Mouse (Mus musculus) heart, embryonic 15.5 days (tissue): ENCODE measurements around the gene Vegfb. TPM values are rescaled to one million over a fixed set of nuclear protein-coding genes. Genes with fewer than 3 reads are reported as not detected.
A peak's percentile ranks its signal among the peaks of the same experiment; 100 is the strongest.

Experiments
- ATAC-seq: fragments of 200-750 bp; cut with Nextera tagmentation; replicated peaks from 2 replicates; pipeline ENCODE4 v1.8.0; 2017; ENCODE audit warnings: low read depth, moderate TSS enrichment; ENCODE audit not compliant: insufficient number of reproducible peaks, insufficient read depth, low FRiP score
- H3K27ac ChIP-seq: fragments of 300-500 bp; sonication (generic); 2 replicates; pipeline ENCODE4 v1.5.1; 2015; ENCODE audit warnings: mild to moderate bottlenecking, inconsistent platforms
- H3K27me3 ChIP-seq: fragments of 300-500 bp; sonication (generic); 2 replicates; pipeline ENCODE4 v1.6.1; 2015; ENCODE audit warnings: inconsistent platforms
- H3K36me3 ChIP-seq: fragments of 300-500 bp; sonication (generic); 2 replicates; pipeline ENCODE4 v1.6.1; 2015; ENCODE audit warnings: mild to moderate bottlenecking, inconsistent platforms
- H3K4me1 ChIP-seq: fragments of 300-500 bp; sonication (generic); replicated peaks from 2 replicates; pipeline ENCODE4 v1.6.1; 2015; ENCODE audit warnings: inconsistent platforms
- H3K4me2 ChIP-seq: fragments of 300-500 bp; sonication (generic); 2 replicates; pipeline ENCODE4 v1.6.1; 2015; ENCODE audit warnings: inconsistent platforms, mild to moderate bottlenecking, moderate library complexity
- H3K4me3 ChIP-seq: fragments of 300-500 bp; sonication (generic); 2 replicates; pipeline ENCODE4 v1.5.1; 2015; ENCODE audit warnings: mild to moderate bottlenecking, inconsistent platforms
- H3K9ac ChIP-seq: fragments of 300-500 bp; sonication (generic); 2 replicates; pipeline ENCODE4 v1.6.1; 2015; ENCODE audit warnings: mild to moderate bottlenecking, inconsistent platforms
- H3K9me3 ChIP-seq: fragments of 300-500 bp; sonication (generic); replicated peaks from 2 replicates; pipeline ENCODE4 v1.6.1; 2016; ENCODE audit warnings: inconsistent platforms
- WGBS: fragments of 180-500 bp; shearing (Covaris S2); methylation state at CpG from one replicate; pipeline ENCODE4 v1.1.7; 2015; ENCODE audit warnings: mixed read lengths; 5-methylcytosine and 5-hydroxymethylcytosine counted together
- polyA plus RNA-seq: library from polyadenylated mRNA; unstranded; fragments of >200 nt; fragmentation: Nextera tagmentation; extraction: Ambion mirVana; gene quantifications from 2 replicates; pipeline ENCODE4 v1.2.1, GENCODE M21; 2015

The Vegfb gene
- polyA plus RNA-seq, 1 experiment from 2014 or later, result 149 TPM

- ATAC-seq, result no peak
- H3K4me3 ChIP-seq, result peak overlapping the region; percentile 79; the same call in 1 of the 2 replicates
- H3K9ac ChIP-seq, result peak overlapping the region; percentile 79; the same call in 1 of the 2 replicates
Observed at GRCm38 (mm10) chr19:6977759-6978638, 9.5 kb downstream of the Vegfb start.

GRCm38 (mm10) chr19:6975537-6976521, 11.6 kb downstream of the Vegfb start, which contains the start of gene Plcb3:
Gene Plcb3 (minus strand): TSS chr19:6976470.
- peaks cover 54% of the 10 kb centered on the region for H3K4me1 ChIP-seq
- H3K9ac ChIP-seq, result peak within 1 kb of the TSS; percentile 82
- WGBS, result under 1% methylated on average over 16 of the region's 16 CpGs
- H3K27ac ChIP-seq, result peak within 1 kb of the TSS; percentile 93
- peaks cover 21% of the 10 kb centered on the region for H3K36me3 ChIP-seq
- H3K4me3 ChIP-seq, result peak within 1 kb of the TSS; percentile 77
- no peak for ATAC-seq
- peak within 1 kb of the TSS; percentile 90 for H3K4me2 ChIP-seq
- no peaks in the 10 kb centered on the region for H3K27me3 ChIP-seq
- no peaks in the 10 kb centered on the region for H3K9me3 ChIP-seq

More at GRCm38 (mm10) chr19:6977759-6978638, 9.5 kb downstream of the Vegfb start:
- Histone ChIP-seq H3K9me3 (no peaks in the 10 kb centered on the region), H3K36me3 (peaks cover 31% of the 10 kb centered on the region), H3K4me2 (peak overlapping the region; percentile 89; the same call in 1 of the 2 replicates), H3K27ac (peak overlapping the region; percentile 97), H3K27me3 (no peaks in the 10 kb centered on the region), H3K4me1 (peaks cover 50% of the 10 kb centered on the region)
- WGBS, result 71% methylated on average over 13 of the region's 13 CpGs

GRCm38 (mm10) chr19:6974211-6975205, 12.9 kb downstream of the Vegfb start, which contains the start of gene Ppp1r14b:
Gene Ppp1r14b (plus strand): TSS chr19:6974968.
- WGBS, result under 1% methylated on average over 84 of the region's 84 CpGs

GRCm38 (mm10) chr19:6973581-6974190, 13.8 kb downstream of the Vegfb start:
- no peaks in the 10 kb centered on the region for H3K9me3 ChIP-seq
- H3K27ac ChIP-seq, result peak overlapping the region; percentile 93
- H3K4me2 ChIP-seq, result peak overlapping the region; percentile 90
- no peaks in the 10 kb centered on the region for H3K27me3 ChIP-seq
- H3K4me1 ChIP-seq, result peaks cover 61% of the 10 kb centered on the region
- peak overlapping the region; percentile 77 for H3K4me3 ChIP-seq
- WGBS, result 33% methylated on average over 12 of the region's 12 CpGs
- ATAC-seq, result no peak
- H3K9ac ChIP-seq, result peak overlapping the region; percentile 82
- peaks cover 20% of the 10 kb centered on the region for H3K36me3 ChIP-seq

More at GRCm38 (mm10) chr19:6974211-6975205, 12.9 kb downstream of the Vegfb start, which contains the start of gene Ppp1r14b:
- H3K4me2 ChIP-seq, result peak within 1 kb of the TSS; percentile 90
- H3K9me3 ChIP-seq, result no peaks in the 10 kb centered on the region
- peaks cover 21% of the 10 kb centered on the region for H3K36me3 ChIP-seq
- peak within 1 kb of the TSS; percentile 77 for H3K4me3 ChIP-seq
- H3K4me1 ChIP-seq, result peaks cover 64% of the 10 kb centered on the region
- ATAC-seq, result peak; percentile 57
- peak within 1 kb of the TSS; percentile 93 for H3K27ac ChIP-seq
- no peaks in the 10 kb centered on the region for H3K27me3 ChIP-seq
- H3K9ac ChIP-seq, result peak within 1 kb of the TSS; percentile 82

GRCm38 (mm10) chr19:6972247-6972917, 15.1 kb downstream of the Vegfb start:
- no peak overlapping the region for H3K4me3 ChIP-seq
- no peak for ATAC-seq
- H3K9ac ChIP-seq, result no peak overlapping the region
- no peaks in the 10 kb centered on the region for H3K27me3 ChIP-seq
- no peak overlapping the region for H3K4me2 ChIP-seq
- H3K27ac ChIP-seq, result no peak overlapping the region
- peaks cover 55% of the 10 kb centered on the region for H3K4me1 ChIP-seq
- no peaks in the 10 kb centered on the region for H3K9me3 ChIP-seq
- H3K36me3 ChIP-seq, result peaks cover 8% of the 10 kb centered on the region
- WGBS, result 75% methylated on average over 13 of the region's 13 CpGs

GRCm38 (mm10) chr19:6971644-6972043, 15.8 kb downstream of the Vegfb start:
- 37% methylated on average over 6 of the region's 6 CpGs for WGBS
- H3K9ac ChIP-seq, result no peak overlapping the region
- H3K4me2 ChIP-seq, result no peak overlapping the region
- peaks cover 3% of the 10 kb centered on the region; the same call in 1 of the 2 replicates for H3K36me3 ChIP-seq
- H3K27me3 ChIP-seq, result no peaks in the 10 kb centered on the region
- no peak for ATAC-seq
- H3K27ac ChIP-seq, result peak overlapping the region; percentile 28; the same call in 1 of the 2 replicates
- H3K9me3 ChIP-seq, result no peaks in the 10 kb centered on the region
- no peak overlapping the region for H3K4me3 ChIP-seq
- H3K4me1 ChIP-seq, result peaks cover 49% of the 10 kb centered on the region

- H3K4me3 ChIP-seq, result peak overlapping the region; percentile 62
- no peak for ATAC-seq
- H3K9me3 ChIP-seq, result no peaks in the 10 kb centered on the region
- WGBS, result 23% methylated on average over 11 of the region's 11 CpGs
- peak overlapping the region; percentile 28 for H3K27ac ChIP-seq
- H3K36me3 ChIP-seq, result no peaks in the 10 kb centered on the region; the same call in 1 of the 2 replicates
- H3K4me2 ChIP-seq, result peak overlapping the region; percentile 79
- no peaks in the 10 kb centered on the region for H3K27me3 ChIP-seq
- H3K9ac ChIP-seq, result peak overlapping the region; percentile 75
- H3K4me1 ChIP-seq, result peaks cover 38% of the 10 kb centered on the region
Observed at GRCm38 (mm10) chr19:6970460-6971085, 16.9 kb downstream of the Vegfb start.

- Histone ChIP-seq H3K4me2 (peak overlapping the region; percentile 79), H3K9ac (peak overlapping the region; percentile 75), H3K27me3 (no peaks in the 10 kb centered on the region), H3K27ac (peak overlapping the region; percentile 52; the same call in 1 of the 2 replicates), H3K4me1 (peaks cover 38% of the 10 kb centered on the region), H3K36me3 (peaks cover 3% of the 10 kb centered on the region; the same call in 1 of the 2 replicates), H3K9me3 (no peaks in the 10 kb centered on the region), H3K4me3 (peak overlapping the region; percentile 62)
- 2% methylated on average over 54 of the region's 55 CpGs for WGBS
- peak; percentile 76 for ATAC-seq
Observed at GRCm38 (mm10) chr19:6969665-6970381, 17.6 kb downstream of the Vegfb start.
